Mouse (Mus musculus): ENCODE results near the gene Ppfibp1. TPM values are rescaled to one million over a fixed set of nuclear protein-coding genes. Genes with fewer than 3 reads are reported as not detected.

Gene Ppfibp1
- total RNA-seq, 2 experiments from 2014 or later, result 32.7 to 33.7 TPM

Other genes with a start within 250 kb of the Ppfibp1 start
- gene Med21, start 245.9 kb upstream of the Ppfibp1 start, total RNA-seq (2021), result 10 to 100 TPM; 37.6 to 37.7 TPM
- 1 to 10 TPM; 7.3 to 9.5 TPM for gene Tm7sf3, start 245.7 kb upstream of the Ppfibp1 start, total RNA-seq (2021)
- gene Stk38l, start 163.5 kb upstream of the Ppfibp1 start, total RNA-seq (2021), result 1 to 10 TPM; 5.9 to 8.6 TPM
- 1 to 10 TPM in 1 of 2 experiments, under 1 TPM in 1; 0.61 to 1.2 TPM for gene Arntl2, start 92.4 kb upstream of the Ppfibp1 start, total RNA-seq (2021)
- not detected for gene Smco2, start 38.4 kb upstream of the Ppfibp1 start, total RNA-seq (2021)
- gene 1700034J05Rik, start 65.9 kb downstream of the Ppfibp1 start, total RNA-seq (2021), result not detected
- gene Rep15, start 144.1 kb downstream of the Ppfibp1 start, total RNA-seq (2021), result under 1 TPM; 0.54 to 0.59 TPM
- gene Mrps35, start 154.3 kb downstream of the Ppfibp1 start, total RNA-seq (2021), result 10 to 100 TPM; 51.7 to 59.4 TPM
- gene Mansc4, start 198.5 kb downstream of the Ppfibp1 start, total RNA-seq (2021), result not detected
- gene Klhl42, start 202.9 kb downstream of the Ppfibp1 start, total RNA-seq (2021), result 1 to 10 TPM; 2.3 to 2.4 TPM